Mouse (Mus musculus): ENCODE results near the gene Scgb2b20. TPM values are rescaled to one million over a fixed set of nuclear protein-coding genes. Genes with fewer than 3 reads are reported as not detected.
"Not testable (repeated sequence)": the region's sequence is repeated elsewhere in the genome, so short reads cannot be mapped to it uniquely, and the experiment has no call there.

Gene Scgb2b20
- polyA plus RNA-seq (2015; fragmentation: Nextera tagmentation; extraction: Ambion mirVana): not detected in 2 replicates

- H3K9ac ChIP-seq (ENCODE audit: low read length); H3K27ac ChIP-seq (replicated peaks); H3K36me3 ChIP-seq (ENCODE audit: control insufficient read depth, insufficient read depth, low read length); H3K4me3 ChIP-seq (ENCODE audit: low read depth, low read length); H3K4me1 ChIP-seq (replicated peaks; ENCODE audit: control insufficient read depth, insufficient read depth); DNase-seq (ENCODE audit: low spot score); ATAC-seq (ENCODE audit: low FRiP score, low TSS enrichment); H3K9me3 ChIP-seq (ENCODE audit: control insufficient read depth, low read length); H3K4me2 ChIP-seq (replicated peaks; ENCODE audit: low read depth); H3K27me3 ChIP-seq (ENCODE audit: control insufficient read depth, insufficient read depth, low read length): not testable (repeated sequence)
- 68% methylated on average over 2 of the region's 2 CpGs for WGBS
Observed at GRCm38 (mm10) chr7:33366222-33366621, at the start of gene Scgb2b20. TSS of gene Scgb2b20 (minus strand) at chr7:33366322.

- not testable (repeated sequence) for H3K4me3 ChIP-seq (ENCODE audit: low read depth, low read length); H3K27me3 ChIP-seq (ENCODE audit: control insufficient read depth, insufficient read depth, low read length); H3K4me1 ChIP-seq (replicated peaks; ENCODE audit: control insufficient read depth, insufficient read depth); H3K36me3 ChIP-seq (ENCODE audit: control insufficient read depth, insufficient read depth, low read length); DNase-seq (ENCODE audit: low spot score); H3K27ac ChIP-seq (replicated peaks); ATAC-seq (ENCODE audit: low FRiP score, low TSS enrichment); H3K9ac ChIP-seq (ENCODE audit: low read length); H3K4me2 ChIP-seq (replicated peaks; ENCODE audit: low read depth); H3K9me3 ChIP-seq (ENCODE audit: control insufficient read depth, low read length)
- WGBS: 54% methylated on average over 1 of the region's 1 CpGs
Observed at GRCm38 (mm10) chr7:33409681-33410080, 43.6 kb upstream of the Scgb2b20 start.

DNA sequence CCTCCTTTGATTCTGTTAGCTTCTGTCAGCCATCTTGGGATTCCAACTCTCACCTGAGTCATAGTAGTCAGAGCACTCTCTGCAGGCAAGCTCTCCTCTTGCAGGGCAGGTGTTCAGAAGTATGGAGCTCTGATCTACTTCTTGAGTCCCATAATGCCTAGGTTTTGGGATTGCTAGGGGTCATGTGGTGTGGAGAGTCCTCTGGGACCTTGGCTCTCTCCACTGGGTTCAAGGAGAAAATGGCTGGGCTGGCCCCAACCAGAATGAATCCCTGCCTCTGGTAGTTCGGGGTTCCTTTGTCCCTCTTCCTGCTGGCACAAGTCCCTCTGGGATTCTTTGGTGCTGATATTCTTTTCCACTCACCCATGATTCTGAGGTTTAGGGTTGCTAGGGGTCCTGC is 35.5 kb upstream of the Scgb2b20 start:
- Histone ChIP-seq H3K36me3 (ENCODE audit: control insufficient read depth, insufficient read depth, low read length) (no peaks in the 10 kb centered on the region), H3K27me3 (ENCODE audit: control insufficient read depth, insufficient read depth, low read length) (no peaks in the 10 kb centered on the region), H3K27ac (replicated peaks) (no peak overlapping the region), H3K9me3 (ENCODE audit: control insufficient read depth, low read length) (no peaks in the 10 kb centered on the region), H3K4me1 (replicated peaks; ENCODE audit: control insufficient read depth, insufficient read depth) (no peaks in the 10 kb centered on the region), H3K9ac (ENCODE audit: low read length) (no peak overlapping the region), H3K4me3 (ENCODE audit: low read depth, low read length) (no peak overlapping the region), H3K4me2 (replicated peaks; ENCODE audit: low read depth) (no peak overlapping the region)
- DNase-seq (ENCODE audit: low spot score) (no peak), ATAC-seq (ENCODE audit: low FRiP score, low TSS enrichment) (no peak)
- TF ChIP-seq CTCF (IDR thresholded peaks at IDR 0.05; ENCODE audit: low read depth) (no peak), EP300 (optimal IDR thresholded peaks at IDR 0.05) (no peak)
- 75% methylated on average over 1 of the region's 1 CpGs for WGBS

GRCm38 (mm10) chr7:33399749-33400148 is 33.6 kb upstream of the Scgb2b20 start:
- not testable (repeated sequence) for ATAC-seq (ENCODE audit: low FRiP score, low TSS enrichment); H3K4me2 ChIP-seq (replicated peaks; ENCODE audit: low read depth); H3K27me3 ChIP-seq (ENCODE audit: control insufficient read depth, insufficient read depth, low read length)

GRCm38 (mm10) chr7:33372934-33373333 is 6.8 kb upstream of the Scgb2b20 start, which contains the start of gene Scgb1b20:
TSS of gene Scgb1b20 (plus strand) at chr7:33373234.
- not testable (repeated sequence) for H3K9ac ChIP-seq (ENCODE audit: low read length); H3K4me1 ChIP-seq (replicated peaks; ENCODE audit: control insufficient read depth, insufficient read depth); ATAC-seq (ENCODE audit: low FRiP score, low TSS enrichment); H3K9me3 ChIP-seq (ENCODE audit: control insufficient read depth, low read length); H3K4me3 ChIP-seq (ENCODE audit: low read depth, low read length); H3K36me3 ChIP-seq (ENCODE audit: control insufficient read depth, insufficient read depth, low read length); H3K27ac ChIP-seq (replicated peaks); DNase-seq (ENCODE audit: low spot score); H3K27me3 ChIP-seq (ENCODE audit: control insufficient read depth, insufficient read depth, low read length); H3K4me2 ChIP-seq (replicated peaks; ENCODE audit: low read depth)
- 79% methylated on average over 4 of the region's 4 CpGs for WGBS

More at GRCm38 (mm10) chr7:33399749-33400148, 33.6 kb upstream of the Scgb2b20 start:
- not testable (repeated sequence) for H3K27ac ChIP-seq (replicated peaks); DNase-seq (ENCODE audit: low spot score); H3K9ac ChIP-seq (ENCODE audit: low read length); H3K4me1 ChIP-seq (replicated peaks; ENCODE audit: control insufficient read depth, insufficient read depth); H3K9me3 ChIP-seq (ENCODE audit: control insufficient read depth, low read length); H3K36me3 ChIP-seq (ENCODE audit: control insufficient read depth, insufficient read depth, low read length); H3K4me3 ChIP-seq (ENCODE audit: low read depth, low read length)

Other genes starting within 250 kb of the Scgb2b20 start
- not detected in 2 replicates for gene Scgb2b18, start 192.5 kb downstream of the Scgb2b20 start, polyA plus RNA-seq (2015; fragmentation: Nextera tagmentation; extraction: Ambion mirVana)
- not detected in 2 replicates for gene Scgb1b18, start 180.8 kb downstream of the Scgb2b20 start, polyA plus RNA-seq (2015; fragmentation: Nextera tagmentation; extraction: Ambion mirVana)
- gene Scgb2b19, start 86.0 kb downstream of the Scgb2b20 start, polyA plus RNA-seq (2015; fragmentation: Nextera tagmentation; extraction: Ambion mirVana): not detected in 2 replicates
- not detected in 2 replicates for gene Scgb1b19, start 79.0 kb downstream of the Scgb2b20 start, polyA plus RNA-seq (2015; fragmentation: Nextera tagmentation; extraction: Ambion mirVana)
- gene Scgb1b20, start 6.9 kb upstream of the Scgb2b20 start, polyA plus RNA-seq (2015; fragmentation: Nextera tagmentation; extraction: Ambion mirVana): not detected in 2 replicates
- not detected in 2 replicates for gene Scgb2b21, start 154.1 kb upstream of the Scgb2b20 start, polyA plus RNA-seq (2015; fragmentation: Nextera tagmentation; extraction: Ambion mirVana)

Measured in stomach, postnatal 0 days (tissue).